Mouse (Mus musculus) large intestine, adult 2 months (tissue): ENCODE results near the gene Rin2. TPM values are rescaled to one million over a fixed set of nuclear protein-coding genes. Genes with fewer than 3 reads are reported as not detected.

Source experiments
- DNase-seq: peaks from one replicate; pipeline ENCODE4 v3.0.0-alpha.2; 2012; ENCODE audit warnings: low read depth, low spot score
- WGBS: fragments of 180-500 bp; shearing (Covaris S2); methylation state at CpG from one replicate; pipeline ENCODE4 v1.1.7; 2018; 5-methylcytosine and 5-hydroxymethylcytosine counted together
- polyA plus RNA-seq: library from polyadenylated mRNA; depleted of rRNA; stranded (reverse); fragments of >200 nt; gene quantifications from 2 replicates; pipeline ENCODE4 v1.2.3, GENCODE M21; 2012

Gene Rin2
- polyA plus RNA-seq, 1 experiment = 7.5 TPM

- WGBS = 34% methylated on average over 1 of the region's 1 CpGs
- DNase-seq = no peak
Observed at GRCm38 (mm10) chr2:145812818-145813217, 137.8 kb downstream of the Rin2 start.

GRCm38 (mm10) chr2:145817195-145817594 is 142.2 kb downstream of the Rin2 start:
- DNase-seq = no peak
- WGBS = 75% methylated on average over 5 of the region's 5 CpGs

GRCm38 (mm10) chr2:145822013-145822782 is 147.2 kb downstream of the Rin2 start:
- DNase-seq = peak; percentile 79
- WGBS = 24% methylated on average over 15 of the region's 15 CpGs

- 32% methylated on average over 3 of the region's 3 CpGs for WGBS
- peak; percentile 93 for DNase-seq
Observed at GRCm38 (mm10) chr2:145822783-145823729, 148.0 kb downstream of the Rin2 start.

GRCm38 (mm10) chr2:145824749-145825148 is 149.7 kb downstream of the Rin2 start:
- WGBS = 68% methylated on average over 3 of the region's 3 CpGs
- DNase-seq = no peak

GRCm38 (mm10) chr2:145825221-145825620 is 150.2 kb downstream of the Rin2 start:
- 96% methylated on average over 10 of the region's 10 CpGs for WGBS
- no peak for DNase-seq

GRCm38 (mm10) chr2:145827930-145828329 is 152.9 kb downstream of the Rin2 start:
- WGBS = 28% methylated on average over 2 of the region's 2 CpGs

GRCm38 (mm10) chr2:145828603-145829002 is 153.6 kb downstream of the Rin2 start:
- WGBS = 46% methylated on average over 3 of the region's 3 CpGs
- DNase-seq = no peak

More at GRCm38 (mm10) chr2:145827930-145828329, 152.9 kb downstream of the Rin2 start:
- DNase-seq = no peak

GRCm38 (mm10) chr2:145829231-145829630 is 154.2 kb downstream of the Rin2 start:
- DNase-seq = no peak
- WGBS = 64% methylated on average over 4 of the region's 4 CpGs

- DNase-seq = no peak
- 71% methylated on average over 3 of the region's 3 CpGs for WGBS
Observed at GRCm38 (mm10) chr2:145830417-145830816, 155.4 kb downstream of the Rin2 start.

- DNase-seq = no peak
- WGBS = 9% methylated on average over 17 of the region's 17 CpGs
Observed at GRCm38 (mm10) chr2:145831949-145832835, 157.2 kb downstream of the Rin2 start.

GRCm38 (mm10) chr2:145832836-145833221 is 157.8 kb downstream of the Rin2 start:
- 19% methylated on average over 5 of the region's 5 CpGs for WGBS
- no peak for DNase-seq

- 47% methylated on average over 3 of the region's 3 CpGs for WGBS
- DNase-seq = no peak
Observed at GRCm38 (mm10) chr2:145833341-145833740, 158.3 kb downstream of the Rin2 start.

- no peak for DNase-seq
- 46% methylated on average over 1 of the region's 1 CpGs for WGBS
Observed at GRCm38 (mm10) chr2:145835920-145836319, 160.9 kb downstream of the Rin2 start.

- WGBS = 75% methylated on average over 3 of the region's 3 CpGs
- no peak for DNase-seq
Observed at GRCm38 (mm10) chr2:145838675-145839074, 163.7 kb downstream of the Rin2 start.

- WGBS = 82% methylated on average over 9 of the region's 9 CpGs
- DNase-seq = no peak
Observed at GRCm38 (mm10) chr2:145839565-145840315, 164.7 kb downstream of the Rin2 start.

- no peak for DNase-seq
- 67% methylated on average over 3 of the region's 3 CpGs for WGBS
Observed at GRCm38 (mm10) chr2:145840320-145840719, 165.3 kb downstream of the Rin2 start.

GRCm38 (mm10) chr2:145840910-145841870 is 166.2 kb downstream of the Rin2 start:
- DNase-seq = no peak
- 48% methylated on average over 12 of the region's 12 CpGs for WGBS
